Mouse (Mus musculus) midbrain, embryonic 15.5 days (tissue): Measurements from ENCODE around the gene D030056L22Rik. TPM values are rescaled to one million over a fixed set of nuclear protein-coding genes. Genes with fewer than 3 reads are reported as not detected.
A peak's percentile ranks its signal among the peaks of the same experiment; 100 is the strongest.

Source experiments
- ATAC-seq: fragments of 200-750 bp; cut with Nextera tagmentation; replicated peaks from 2 replicates; pipeline ENCODE4 v1.8.0; 2017; ENCODE audit warnings: moderate TSS enrichment
- H3K27ac ChIP-seq: fragments of 300-500 bp; sonication (generic); 2 replicates; pipeline ENCODE4 v1.5.1; 2015; ENCODE audit warnings: mild to moderate bottlenecking, inconsistent platforms
- H3K27me3 ChIP-seq: fragments of 300-500 bp; sonication (generic); replicated peaks from 2 replicates; pipeline ENCODE4 v1.6.1; 2015; ENCODE audit warnings: inconsistent platforms
- H3K36me3 ChIP-seq: fragments of 300-500 bp; sonication (generic); replicated peaks from 2 replicates; pipeline ENCODE4 v1.6.1; 2015; ENCODE audit warnings: inconsistent platforms
- H3K4me1 ChIP-seq: fragments of 300-500 bp; sonication (generic); 2 replicates; pipeline ENCODE4 v1.6.1; 2015; ENCODE audit warnings: inconsistent platforms
- H3K4me2 ChIP-seq: fragments of 300-500 bp; sonication (generic); 2 replicates; pipeline ENCODE4 v1.6.1; 2015; ENCODE audit warnings: inconsistent platforms, mild to moderate bottlenecking, moderate library complexity
- H3K4me3 ChIP-seq: fragments of 300-500 bp; sonication (generic); 2 replicates; pipeline ENCODE4 v1.5.1; 2015; ENCODE audit warnings: mild to moderate bottlenecking, inconsistent platforms
- H3K9ac ChIP-seq: fragments of 300-500 bp; sonication (generic); 2 replicates; pipeline ENCODE4 v1.6.1; 2015; ENCODE audit warnings: mild to moderate bottlenecking, inconsistent platforms
- H3K9me3 ChIP-seq: fragments of 300-500 bp; sonication (generic); 2 replicates; pipeline ENCODE4 v1.6.1; 2016; ENCODE audit warnings: inconsistent platforms
- WGBS: fragments of 180-500 bp; shearing (Covaris S2); methylation state at CpG from one replicate; pipeline ENCODE4 v1.1.7; 2015; ENCODE audit warnings: mixed read lengths; 5-methylcytosine and 5-hydroxymethylcytosine counted together
- polyA plus RNA-seq: library from polyadenylated mRNA; unstranded; fragments of >200 nt; fragmentation: Nextera tagmentation; extraction: Ambion mirVana; gene quantifications from 2 replicates; pipeline ENCODE4 v1.2.1, GENCODE M21; 2015

D030056L22Rik gene
- 45.7 and 50.8 TPM in 2 replicates for polyA plus RNA-seq

GRCm38 (mm10) chr19:18712866-18713300 lies at the start of gene D030056L22Rik:
Gene D030056L22Rik (plus strand): TSS chr19:18713193.
- Histone ChIP-seq H3K9ac (peak within 1 kb of the TSS; percentile 97), H3K4me3 (peak within 1 kb of the TSS; percentile 93), H3K36me3 (no peaks in the 10 kb centered on the region), H3K27me3 (no peaks in the 10 kb centered on the region), H3K4me1 (peaks cover 27% of the 10 kb centered on the region), H3K27ac (peak within 1 kb of the TSS; percentile 97), H3K4me2 (peak within 1 kb of the TSS; percentile 92), H3K9me3 (no peaks in the 10 kb centered on the region)
- WGBS = 0% methylated on average over 48 of the region's 49 CpGs
- peak; percentile 99 for ATAC-seq

- Histone ChIP-seq H3K27me3 (no peaks in the 10 kb centered on the region), H3K4me3 (no peak overlapping the region), H3K9ac (no peak overlapping the region), H3K4me2 (no peak overlapping the region), H3K9me3 (no peaks in the 10 kb centered on the region), H3K27ac (no peak overlapping the region), H3K4me1 (no peaks in the 10 kb centered on the region), H3K36me3 (no peaks in the 10 kb centered on the region)
- 72% methylated on average over 2 of the region's 2 CpGs for WGBS
- ATAC-seq = no peak
Measured at GRCm38 (mm10) chr19:18663904-18664303, 49.1 kb upstream of the D030056L22Rik start.

- Histone ChIP-seq H3K4me2 (no peak overlapping the region), H3K4me1 (peaks cover 5% of the 10 kb centered on the region), H3K9ac (no peak overlapping the region), H3K27ac (no peak overlapping the region), H3K27me3 (no peaks in the 10 kb centered on the region), H3K4me3 (no peak overlapping the region), H3K36me3 (no peaks in the 10 kb centered on the region), H3K9me3 (no peaks in the 10 kb centered on the region)
- no peak for ATAC-seq
- WGBS = 70% methylated on average over 7 of the region's 7 CpGs
Measured at GRCm38 (mm10) chr19:18666966-18667365, 46.0 kb upstream of the D030056L22Rik start.

- H3K9me3 ChIP-seq = no peaks in the 10 kb centered on the region
- H3K9ac ChIP-seq = no peak overlapping the region
- peaks cover 21% of the 10 kb centered on the region for H3K4me1 ChIP-seq
- no peak overlapping the region for H3K27ac ChIP-seq
- ATAC-seq = no peak
- no peak overlapping the region for H3K4me2 ChIP-seq
- no peaks in the 10 kb centered on the region for H3K36me3 ChIP-seq
- WGBS = 54% methylated on average over 7 of the region's 7 CpGs
- no peak overlapping the region for H3K4me3 ChIP-seq
- no peaks in the 10 kb centered on the region for H3K27me3 ChIP-seq
Measured at GRCm38 (mm10) chr19:18669551-18669950, 43.4 kb upstream of the D030056L22Rik start.

GRCm38 (mm10) chr19:18670608-18671007 lies 42.4 kb upstream of the D030056L22Rik start, which contains the start of gene Carnmt1:
Gene Carnmt1 (plus strand): TSS chr19:18670764.
- peak within 1 kb of the TSS; percentile 78 for H3K27ac ChIP-seq
- peak within 1 kb of the TSS; percentile 55 for H3K4me2 ChIP-seq
- no peaks in the 10 kb centered on the region for H3K9me3 ChIP-seq
- H3K9ac ChIP-seq = peak within 1 kb of the TSS; percentile 61
- under 1% methylated on average over 57 of the region's 58 CpGs for WGBS
- H3K4me3 ChIP-seq = peak within 1 kb of the TSS; percentile 73
- no peaks in the 10 kb centered on the region for H3K27me3 ChIP-seq
- peaks cover 21% of the 10 kb centered on the region for H3K4me1 ChIP-seq
- no peaks in the 10 kb centered on the region for H3K36me3 ChIP-seq
- peak; percentile 99 for ATAC-seq

GRCm38 (mm10) chr19:18671056-18671741 lies 41.8 kb upstream of the D030056L22Rik start:
- Histone ChIP-seq H3K27me3 (no peaks in the 10 kb centered on the region), H3K4me1 (peaks cover 21% of the 10 kb centered on the region), H3K4me3 (peak overlapping the region; percentile 73), H3K9me3 (no peaks in the 10 kb centered on the region), H3K36me3 (no peaks in the 10 kb centered on the region), H3K9ac (peak overlapping the region; percentile 61), H3K4me2 (peak overlapping the region; percentile 55), H3K27ac (peak overlapping the region; percentile 78)
- peak; percentile 74 for ATAC-seq
- WGBS = under 1% methylated on average over 64 of the region's 64 CpGs

- peak overlapping the region; percentile 10 for H3K4me3 ChIP-seq
- no peak for ATAC-seq
- peak overlapping the region; percentile 9; the same call in 1 of the 2 replicates for H3K9ac ChIP-seq
- H3K27me3 ChIP-seq = no peaks in the 10 kb centered on the region
- H3K27ac ChIP-seq = no peak overlapping the region
- H3K4me2 ChIP-seq = peak overlapping the region; percentile 55
- no peaks in the 10 kb centered on the region for H3K9me3 ChIP-seq
- H3K4me1 ChIP-seq = peaks cover 21% of the 10 kb centered on the region
- 67% methylated on average over 3 of the region's 3 CpGs for WGBS
- no peaks in the 10 kb centered on the region for H3K36me3 ChIP-seq
Measured at GRCm38 (mm10) chr19:18672498-18672897, 40.5 kb upstream of the D030056L22Rik start.

GRCm38 (mm10) chr19:18673116-18673515 lies 39.9 kb upstream of the D030056L22Rik start:
- peaks cover 21% of the 10 kb centered on the region for H3K4me1 ChIP-seq
- H3K9ac ChIP-seq = peak overlapping the region; percentile 9; the same call in 1 of the 2 replicates
- no peaks in the 10 kb centered on the region for H3K9me3 ChIP-seq
- H3K27me3 ChIP-seq = no peaks in the 10 kb centered on the region
- no peaks in the 10 kb centered on the region for H3K36me3 ChIP-seq
- peak overlapping the region; percentile 10; the same call in 1 of the 2 replicates for H3K4me3 ChIP-seq
- H3K4me2 ChIP-seq = peak overlapping the region; percentile 55
- ATAC-seq = no peak
- no peak overlapping the region for H3K27ac ChIP-seq
- WGBS = 7% methylated on average over 4 of the region's 4 CpGs

- H3K9ac ChIP-seq = no peak overlapping the region
- WGBS = 75% methylated on average over 4 of the region's 4 CpGs
- no peak overlapping the region for H3K4me3 ChIP-seq
- H3K27me3 ChIP-seq = no peaks in the 10 kb centered on the region
- 0 out of 2 replicates have a peak, but pooled peaks cover 3% of the 10 kb centered on the region for H3K36me3 ChIP-seq
- no peak overlapping the region for H3K27ac ChIP-seq
- no peaks in the 10 kb centered on the region for H3K9me3 ChIP-seq
- H3K4me1 ChIP-seq = no peaks in the 10 kb centered on the region
- no peak overlapping the region for H3K4me2 ChIP-seq
- ATAC-seq = no peak
Measured at GRCm38 (mm10) chr19:18682142-18682541, 30.9 kb upstream of the D030056L22Rik start.

- Histone ChIP-seq H3K27me3 (no peaks in the 10 kb centered on the region), H3K9ac (no peak overlapping the region), H3K9me3 (no peaks in the 10 kb centered on the region), H3K4me1 (no peaks in the 10 kb centered on the region), H3K4me2 (no peak overlapping the region), H3K36me3 (no peaks in the 10 kb centered on the region), H3K27ac (no peak overlapping the region), H3K4me3 (no peak overlapping the region)
- 71% methylated on average over 3 of the region's 3 CpGs for WGBS
- ATAC-seq = no peak
Measured at GRCm38 (mm10) chr19:18687556-18687955, 25.4 kb upstream of the D030056L22Rik start.

- Histone ChIP-seq H3K27me3 (no peaks in the 10 kb centered on the region), H3K9me3 (no peaks in the 10 kb centered on the region), H3K4me1 (no peaks in the 10 kb centered on the region), H3K9ac (no peak overlapping the region), H3K27ac (no peak overlapping the region), H3K36me3 (peaks cover 5% of the 10 kb centered on the region), H3K4me2 (no peak overlapping the region), H3K4me3 (no peak overlapping the region)
- no peak for ATAC-seq
- 89% methylated on average over 3 of the region's 3 CpGs for WGBS
Measured at GRCm38 (mm10) chr19:18692176-18692575, 20.8 kb upstream of the D030056L22Rik start.

- Histone ChIP-seq H3K4me2 (no peak overlapping the region), H3K27me3 (no peaks in the 10 kb centered on the region), H3K9ac (no peak overlapping the region), H3K4me3 (no peak overlapping the region), H3K4me1 (no peaks in the 10 kb centered on the region), H3K9me3 (no peaks in the 10 kb centered on the region), H3K27ac (no peak overlapping the region), H3K36me3 (peaks cover 5% of the 10 kb centered on the region)
- 96% methylated on average over 2 of the region's 2 CpGs for WGBS
- no peak for ATAC-seq
Measured at GRCm38 (mm10) chr19:18692768-18693167, 20.2 kb upstream of the D030056L22Rik start.

GRCm38 (mm10) chr19:18695116-18695515 lies 17.9 kb upstream of the D030056L22Rik start:
- 94% methylated on average over 3 of the region's 3 CpGs for WGBS
- H3K9ac ChIP-seq = no peak overlapping the region

More at GRCm38 (mm10) chr19:18695116-18695515, 17.9 kb upstream of the D030056L22Rik start:
- H3K4me3 ChIP-seq = no peak overlapping the region
- H3K9me3 ChIP-seq = no peaks in the 10 kb centered on the region
- ATAC-seq = no peak
- H3K27me3 ChIP-seq = no peaks in the 10 kb centered on the region
- H3K4me2 ChIP-seq = no peak overlapping the region
- H3K4me1 ChIP-seq = no peaks in the 10 kb centered on the region
- peaks cover 5% of the 10 kb centered on the region for H3K36me3 ChIP-seq
- no peak overlapping the region for H3K27ac ChIP-seq
